Mouse (Mus musculus): Measurements from ENCODE around the gene Tmx4.

DNA sequence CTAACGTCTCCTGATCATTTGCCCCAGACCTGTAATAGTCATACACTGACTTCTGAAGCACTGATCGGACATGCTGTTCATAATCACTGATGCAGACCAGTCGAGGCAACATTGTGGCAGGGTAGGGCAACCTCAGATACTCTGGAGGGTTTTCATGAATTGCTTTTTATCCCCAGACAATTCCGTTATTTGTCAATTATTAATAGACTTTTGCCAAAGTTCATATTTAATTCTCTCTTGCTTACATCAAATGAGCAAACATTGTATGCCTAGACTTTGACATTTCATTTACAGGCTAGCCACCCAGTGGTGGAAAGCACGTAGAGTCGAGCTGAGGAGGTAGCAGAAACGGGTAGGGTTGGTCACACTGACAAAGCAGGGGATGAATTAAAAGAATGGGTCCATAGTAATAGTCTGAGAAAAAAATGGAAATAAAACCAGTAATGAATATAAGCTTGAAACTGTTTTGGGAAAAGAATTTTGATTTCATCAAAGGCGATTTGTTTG lies 89.7 kb downstream of the Tmx4 start, which contains the start of gene Hao1:
- TF ChIP-seq CTCF (IDR thresholded peaks at IDR 0.05; ENCODE audit: low read depth, low read length) (no peak), POLR2A (IDR thresholded peaks at IDR 0.05; ENCODE audit: borderline replicate concordance, low read depth, low read length) (no peak)
